Mouse (Mus musculus) midbrain, postnatal 0 days (tissue): Measurements from ENCODE around the gene Thsd1. TPM values are rescaled to one million over a fixed set of nuclear protein-coding genes. Genes with fewer than 3 reads are reported as not detected.

Source experiments
- ATAC-seq: fragments of 200-750 bp; cut with Nextera tagmentation; 2 replicates; pipeline ENCODE4 v1.8.0; 2017; ENCODE audit warnings: moderate number of reproducible peaks, mild to moderate bottlenecking, moderate TSS enrichment, moderate library complexity; ENCODE audit not compliant: low FRiP score
- DNase-seq: peaks from one replicate; pipeline ENCODE4 v3.0.0-alpha.2; 2015; ENCODE audit warnings: low spot score
- H3K27ac ChIP-seq: fragments of 300-500 bp; sonication (generic); 2 replicates; pipeline ENCODE4 v1.5.1; 2014; ENCODE audit warnings: low read depth, mild to moderate bottlenecking, low read length, mixed read lengths
- H3K27me3 ChIP-seq: fragments of 300-500 bp; sonication (generic); 2 replicates; pipeline ENCODE4 v1.6.1; 2014; ENCODE audit warnings: low read length, control low read depth, mixed read lengths; ENCODE audit not compliant: insufficient read depth
- H3K36me3 ChIP-seq: fragments of 300-500 bp; sonication (generic); 2 replicates; pipeline ENCODE4 v1.6.1; 2014; ENCODE audit warnings: low read length, control low read depth, mixed read lengths; ENCODE audit not compliant: insufficient read depth
- H3K4me1 ChIP-seq: fragments of 300-500 bp; sonication (generic); 2 replicates; pipeline ENCODE4 v1.6.1; 2014; ENCODE audit warnings: mild to moderate bottlenecking, control low read depth, antibody characterized with exemption, low read length, mixed read lengths; ENCODE audit not compliant: insufficient read depth
- H3K4me2 ChIP-seq: fragments of 300-500 bp; sonication (generic); 2 replicates; pipeline ENCODE4 v1.6.1; 2014; ENCODE audit warnings: low read depth, mild to moderate bottlenecking, low read length, mixed read lengths; ENCODE audit not compliant: poor library complexity, severe bottlenecking
- H3K4me3 ChIP-seq: fragments of 300-500 bp; sonication (generic); 2 replicates; pipeline ENCODE4 v1.5.1; 2014; ENCODE audit warnings: low read depth, mild to moderate bottlenecking, low read length, moderate library complexity
- H3K9ac ChIP-seq: fragments of 300-500 bp; sonication (generic); replicated peaks from 2 replicates; pipeline ENCODE4 v1.6.1; 2014; ENCODE audit warnings: mild to moderate bottlenecking, low read length, moderate library complexity, mixed read lengths; ENCODE audit not compliant: poor library complexity, severe bottlenecking
- H3K9me3 ChIP-seq: fragments of 300-500 bp; sonication (generic); 2 replicates; pipeline ENCODE4 v1.6.1; 2016; ENCODE audit warnings: low read length, control low read depth
- CTCF ChIP-seq: IDR thresholded peaks from 2 replicates; pipeline ENCODE4 v1.5.1; 2016; ENCODE audit warnings: antibody characterized with exemption, mild to moderate bottlenecking
- WGBS: fragments of 180-500 bp; shearing (Covaris S2); extraction: QIAGEN DNeasy Blood & Tissue Kit; methylation state at CpG from one replicate; pipeline ENCODE4 v1.1.7; 2014; 5-methylcytosine and 5-hydroxymethylcytosine counted together
- polyA plus RNA-seq: library from polyadenylated mRNA; unstranded; fragments of >200 nt; fragmentation: Nextera tagmentation; extraction: Ambion mirVana; gene quantifications from 2 replicates; pipeline ENCODE4 v1.2.1, GENCODE M21; 2015
- total RNA-seq: library from RNA; depleted of rRNA; stranded (reverse); fragments of >200 nt; gene quantifications from 2 replicates; pipeline ENCODE4 v1.2.3, GENCODE M21; 2014; rRNA removed

The Thsd1 gene
- total and polyA plus RNA-seq, 2 experiments from 2014 or later: 3.0 to 4.6 TPM

GRCm38 (mm10) chr8:22306999-22307398 is 79.9 kb downstream of the Thsd1 start:
- Histone ChIP-seq H3K4me1 (0 out of 2 replicates have a peak, but pooled peaks cover 4% of the 10 kb centered on the region), H3K9ac (no peak overlapping the region), H3K9me3 (no peaks in the 10 kb centered on the region), H3K36me3 (no peaks in the 10 kb centered on the region), H3K27me3 (no peaks in the 10 kb centered on the region), H3K27ac (no peak overlapping the region), H3K4me3 (no peak overlapping the region), H3K4me2 (no peak overlapping the region)
- TF ChIP-seq CTCF: no peak
- ATAC-seq (no peak), DNase-seq (no peak)
- WGBS: 77% methylated on average over 10 of the region's 10 CpGs

Other genes with a start within 250 kb of the Thsd1 start
- gene Atp7b, start 167.0 kb upstream of the Thsd1 start, total RNA-seq: 3.3 and 5.4 TPM in 2 replicates
- 1.6 TPM in 2 replicates for gene Atp7b, start 167.0 kb upstream of the Thsd1 start, polyA plus RNA-seq
- gene Alg11, start 166.6 kb upstream of the Thsd1 start, total RNA-seq: 39.1 and 44.6 TPM in 2 replicates
- 38.8 and 40.7 TPM in 2 replicates for gene Alg11, start 166.6 kb upstream of the Thsd1 start, polyA plus RNA-seq
- gene Nek5, start 102.3 kb upstream of the Thsd1 start, total RNA-seq: 0.38 and 0.66 TPM in 2 replicates
- gene Nek5, start 102.3 kb upstream of the Thsd1 start, polyA plus RNA-seq: 0.59 and 1.1 TPM in 2 replicates
- 4.1 and 4.4 TPM in 2 replicates for gene Nek3, start 60.9 kb upstream of the Thsd1 start, total RNA-seq
- gene Nek3, start 60.9 kb upstream of the Thsd1 start, polyA plus RNA-seq: 5.1 and 6.8 TPM in 2 replicates
- 4.1 and 7.5 TPM in 2 replicates for gene Ckap2, start 41.5 kb upstream of the Thsd1 start, total RNA-seq
- gene Ckap2, start 41.5 kb upstream of the Thsd1 start, polyA plus RNA-seq: 5.1 and 5.4 TPM in 2 replicates
- gene Vps36, start 34.5 kb upstream of the Thsd1 start, total RNA-seq: 33.2 and 38.9 TPM in 2 replicates
- 37.4 and 40.9 TPM in 2 replicates for gene Vps36, start 34.5 kb upstream of the Thsd1 start, polyA plus RNA-seq
- not detected in 2 replicates for gene Tpte, start 56.1 kb downstream of the Thsd1 start, total RNA-seq
- gene Tpte, start 56.1 kb downstream of the Thsd1 start, polyA plus RNA-seq: not detected in 2 replicates
- 6.0 and 7.7 TPM in 2 replicates for gene Slc25a15, start 171.3 kb downstream of the Thsd1 start, total RNA-seq
- 5.8 and 6.5 TPM in 2 replicates for gene Slc25a15, start 171.3 kb downstream of the Thsd1 start, polyA plus RNA-seq
- gene Mrps31, start 184.0 kb downstream of the Thsd1 start, total RNA-seq: 17.4 and 25.0 TPM in 2 replicates
- 33.5 TPM in 2 replicates for gene Mrps31, start 184.0 kb downstream of the Thsd1 start, polyA plus RNA-seq